Mouse (Mus musculus) splenic B cell, adult 2 months (primary cell): ENCODE data around the gene Scd3.
A peak's percentile ranks its signal among the peaks of the same experiment; 100 is the strongest.
"Not testable (repeated sequence)": the region's sequence is repeated elsewhere in the genome, so short reads cannot be mapped to it uniquely, and the experiment has no call there.

Experiments used
- DNase-seq: peaks from one replicate; pipeline ENCODE4 v3.0.0-alpha.2; 2011; ENCODE audit warnings: low read depth, low spot score
- H3K27me3 ChIP-seq: 2 replicates; pipeline ENCODE4 v1.6.1; 2012; ENCODE audit warnings: mild to moderate bottlenecking, low read length, moderate library complexity, mixed read lengths; ENCODE audit not compliant: control insufficient read depth, poor library complexity, insufficient read depth, severe bottlenecking
- H3K36me3 ChIP-seq: 2 replicates; pipeline ENCODE4 v1.6.1; 2012; ENCODE audit warnings: mild to moderate bottlenecking, low read length, moderate library complexity, mixed read lengths; ENCODE audit not compliant: control insufficient read depth, poor library complexity, insufficient read depth, severe bottlenecking

Scd3 gene

DNA sequence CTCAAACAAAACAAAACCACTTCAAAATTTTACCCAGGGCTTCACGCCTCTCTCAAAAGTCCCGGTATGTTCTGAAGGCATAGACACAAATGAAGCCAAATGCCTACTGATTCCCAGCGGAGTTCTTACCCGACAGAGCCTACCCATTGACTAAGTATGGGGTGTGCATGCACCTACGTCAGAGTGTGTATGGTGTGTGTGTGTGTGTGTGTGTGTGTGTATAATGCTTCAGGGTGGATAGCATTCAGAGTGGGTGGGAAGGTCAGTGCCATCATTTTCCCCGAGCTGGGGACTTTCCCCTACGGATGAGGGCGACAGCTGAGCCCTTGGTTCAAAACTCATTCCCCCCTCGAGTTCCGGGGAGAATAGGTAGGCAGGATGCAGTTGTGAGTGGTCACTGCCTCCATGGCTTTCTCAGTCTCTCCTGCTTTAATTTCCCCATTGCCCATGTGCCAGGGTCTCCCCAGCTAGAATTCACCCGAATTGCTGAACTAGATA lies 45.8 kb downstream of the Scd3 start:
- H3K27me3 ChIP-seq: no peaks in the 10 kb centered on the region
- DNase-seq: no peak

GRCm38 (mm10) chr19:44251138-44251537 lies 48.1 kb downstream of the Scd3 start:
- not testable (repeated sequence) for DNase-seq, H3K36me3 ChIP-seq, H3K27me3 ChIP-seq

More for the DNA sequence above, 45.8 kb downstream of the Scd3 start:
- H3K36me3 ChIP-seq: no peaks in the 10 kb centered on the region

- peak; percentile 83 for DNase-seq
- H3K36me3 ChIP-seq: no peaks in the 10 kb centered on the region
Measured at GRCm38 (mm10) chr19:44251936-44252558, 49.0 kb downstream of the Scd3 start.

GRCm38 (mm10) chr19:44254106-44254505 lies 51.0 kb downstream of the Scd3 start:
- DNase-seq: peak; percentile 74
- not testable (repeated sequence) for H3K36me3 ChIP-seq, H3K27me3 ChIP-seq

More at GRCm38 (mm10) chr19:44251936-44252558, 49.0 kb downstream of the Scd3 start:
- no peaks in the 10 kb centered on the region for H3K27me3 ChIP-seq

DNA sequence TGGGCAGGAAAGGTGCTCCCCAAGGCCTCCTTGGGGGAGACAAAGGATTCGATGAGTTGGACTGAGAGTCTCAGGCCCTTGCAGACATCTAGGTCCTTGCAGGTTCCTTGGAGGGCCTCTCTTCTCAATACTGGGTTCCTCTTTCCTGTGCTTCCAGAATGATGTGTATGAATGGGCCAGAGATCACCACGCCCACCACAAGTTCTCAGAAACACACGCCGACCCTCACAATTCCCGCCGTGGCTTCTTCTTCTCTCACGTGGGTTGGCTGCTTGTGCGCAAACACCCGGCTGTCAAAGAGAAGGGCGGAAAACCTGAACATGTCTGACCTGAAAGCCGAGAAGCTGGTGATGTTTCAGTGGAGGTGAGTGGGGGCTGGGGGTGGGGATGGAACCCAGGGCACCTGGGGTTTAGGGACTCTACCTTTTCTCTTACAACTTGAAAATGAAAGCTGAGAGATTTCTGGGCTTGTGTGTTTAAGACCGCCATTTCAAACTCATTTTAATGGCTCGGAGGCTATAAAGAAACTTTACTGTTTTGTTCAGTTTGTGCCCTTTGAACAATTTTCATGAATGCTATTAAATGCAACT lies 54.4 kb downstream of the Scd3 start:
- Histone ChIP-seq H3K36me3 (no peaks in the 10 kb centered on the region), H3K27me3 (no peaks in the 10 kb centered on the region)
- no peak for DNase-seq

DNA sequence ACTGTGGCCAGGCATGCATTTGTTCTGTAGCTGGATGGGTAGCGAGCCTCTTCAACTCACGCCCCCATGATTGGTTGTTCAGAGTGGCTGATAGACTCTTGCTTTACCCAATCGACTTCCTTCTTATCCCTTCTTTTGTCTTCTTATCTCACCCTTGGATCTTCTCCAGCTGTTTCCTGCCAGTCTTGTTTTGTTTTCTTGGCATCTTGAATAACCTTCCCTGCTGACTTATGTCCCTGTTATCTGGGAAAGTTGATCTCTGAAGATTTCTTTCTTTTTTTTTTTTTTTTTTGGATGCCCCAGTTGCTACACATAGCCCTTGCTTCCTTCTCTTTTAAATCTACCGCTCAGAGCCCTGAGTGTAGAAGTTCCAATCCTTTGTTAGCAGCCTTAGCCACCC lies 56.4 kb downstream of the Scd3 start:
- no peak for DNase-seq
- Histone ChIP-seq H3K27me3 (no peaks in the 10 kb centered on the region), H3K36me3 (no peaks in the 10 kb centered on the region)

DNA sequence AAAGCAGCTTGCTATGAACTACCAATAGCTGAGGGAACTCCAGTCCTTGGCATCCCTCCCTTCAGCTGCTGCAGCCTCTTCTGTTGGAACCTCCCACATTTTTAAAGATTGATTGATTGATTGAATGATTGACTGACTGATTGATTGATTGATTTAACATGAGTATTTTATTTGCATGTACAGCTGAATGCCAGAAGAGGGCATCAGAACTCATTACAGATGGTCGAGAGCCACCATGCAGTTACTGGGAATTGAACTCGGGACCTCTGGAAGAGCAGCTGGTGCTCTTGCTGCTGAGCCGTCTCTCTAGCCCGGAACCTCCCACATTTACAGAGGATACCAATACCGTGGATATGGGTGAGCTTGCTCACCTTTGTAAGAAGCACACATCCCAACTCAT lies 57.4 kb downstream of the Scd3 start:
- no peak for DNase-seq
- no peaks in the 10 kb centered on the region for H3K27me3 ChIP-seq
- H3K36me3 ChIP-seq: no peaks in the 10 kb centered on the region

- DNase-seq: no peak
- Histone ChIP-seq H3K36me3 (no peaks in the 10 kb centered on the region), H3K27me3 (no peaks in the 10 kb centered on the region)
Measured at GRCm38 (mm10) chr19:44261774-44262173, 58.7 kb downstream of the Scd3 start.

DNA sequence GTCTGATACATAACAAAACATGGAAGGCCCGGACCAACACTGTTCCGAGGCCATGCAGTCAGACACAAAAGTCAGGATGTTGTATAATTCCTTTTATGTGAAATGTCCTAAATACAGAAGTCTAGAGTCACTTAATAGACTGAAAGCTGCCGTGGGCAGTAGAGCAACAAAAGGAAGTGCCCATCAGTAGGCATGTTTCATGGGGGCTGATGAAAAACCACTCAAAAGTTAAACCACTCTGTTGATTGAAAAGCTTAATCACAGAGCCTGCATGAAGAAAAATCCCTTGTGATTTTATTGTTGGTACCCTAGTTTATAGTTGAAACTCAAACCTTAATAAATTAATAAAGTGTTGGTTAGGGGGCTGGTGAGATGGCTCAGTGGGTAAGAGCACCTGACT lies 60.5 kb downstream of the Scd3 start:
- peak; percentile 55 for DNase-seq
- no peaks in the 10 kb centered on the region for H3K27me3 ChIP-seq
- H3K36me3 ChIP-seq: no peaks in the 10 kb centered on the region

- peak; percentile 68 for DNase-seq
Measured at GRCm38 (mm10) chr19:44264226-44264625, 61.2 kb downstream of the Scd3 start.

GRCm38 (mm10) chr19:44265300-44265699 lies 62.2 kb downstream of the Scd3 start:
- no peaks in the 10 kb centered on the region for H3K27me3 ChIP-seq
- peak; percentile 41 for DNase-seq
- no peaks in the 10 kb centered on the region for H3K36me3 ChIP-seq

More at GRCm38 (mm10) chr19:44264226-44264625, 61.2 kb downstream of the Scd3 start:
- Histone ChIP-seq H3K27me3 (no peaks in the 10 kb centered on the region), H3K36me3 (no peaks in the 10 kb centered on the region)

DNA sequence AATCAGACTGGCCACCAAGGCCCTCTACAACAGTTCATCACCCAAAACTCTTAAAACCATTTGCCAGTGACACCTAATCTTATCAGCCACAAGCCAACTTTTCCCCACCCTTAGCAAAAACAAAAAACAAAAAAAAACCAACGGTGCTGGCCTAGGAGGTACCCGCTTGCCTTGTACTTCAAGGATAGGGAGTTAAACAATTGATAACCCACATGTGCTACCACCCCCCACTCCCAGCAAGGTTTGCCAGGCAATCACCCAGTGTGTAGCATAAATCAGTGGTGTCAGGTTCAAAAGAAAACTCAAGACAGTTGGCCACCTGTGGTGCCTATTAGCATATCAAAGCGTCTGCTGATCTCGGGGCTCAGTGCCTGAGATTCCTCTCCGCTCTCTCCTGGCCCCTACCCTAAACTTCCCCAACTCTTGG lies 62.9 kb downstream of the Scd3 start:
- Histone ChIP-seq H3K27me3 (no peaks in the 10 kb centered on the region), H3K36me3 (no peaks in the 10 kb centered on the region)
- DNase-seq: no peak

DNA sequence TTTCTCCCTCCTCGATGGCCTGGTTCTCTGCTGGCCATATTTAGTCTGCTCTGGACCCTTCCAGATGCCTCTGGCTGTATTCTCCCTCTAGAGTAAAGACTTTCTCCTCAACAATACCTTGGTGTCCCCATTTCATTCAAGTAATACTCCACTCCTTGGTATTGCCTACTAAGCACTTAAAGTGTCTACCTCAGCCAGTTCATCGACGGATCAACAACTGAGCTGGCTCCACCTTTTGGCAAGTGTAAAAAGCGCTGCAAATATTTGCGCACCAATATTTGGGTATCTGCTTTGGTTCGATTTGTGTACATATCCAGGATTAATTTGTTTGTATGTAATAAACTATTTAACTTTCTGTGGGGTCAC lies 63.4 kb downstream of the Scd3 start:
- DNase-seq: peak; percentile 73
- H3K36me3 ChIP-seq: no peaks in the 10 kb centered on the region
- H3K27me3 ChIP-seq: no peaks in the 10 kb centered on the region

- DNase-seq: peak; percentile 82
Measured at GRCm38 (mm10) chr19:44266824-44267498, 63.9 kb downstream of the Scd3 start.

GRCm38 (mm10) chr19:44267499-44268002 lies 64.5 kb downstream of the Scd3 start:
- DNase-seq: no peak
- Histone ChIP-seq H3K36me3 (no peaks in the 10 kb centered on the region), H3K27me3 (no peaks in the 10 kb centered on the region)

More at GRCm38 (mm10) chr19:44266824-44267498, 63.9 kb downstream of the Scd3 start:
- Histone ChIP-seq H3K36me3 (no peaks in the 10 kb centered on the region), H3K27me3 (no peaks in the 10 kb centered on the region)
